Mouse (Mus musculus) liver, embryonic 16.5 days (tissue): ENCODE measurements around the gene Tyw3. TPM values are rescaled to one million over a fixed set of nuclear protein-coding genes. Genes with fewer than 3 reads are reported as not detected.

ENCODE experiments used
- ATAC-seq: fragments of 200-750 bp; cut with Nextera tagmentation; 2 replicates; pipeline ENCODE4 v1.8.0; 2017; ENCODE audit warnings: low read depth, mild to moderate bottlenecking, moderate number of reproducible peaks, moderate library complexity
- H3K27ac ChIP-seq: fragments of 300-500 bp; sonication (generic); 2 replicates; pipeline ENCODE4 v1.5.1; 2014; ENCODE audit warnings: mild to moderate bottlenecking, low read length
- H3K27me3 ChIP-seq: fragments of 300-500 bp; sonication (generic); 2 replicates; pipeline ENCODE4 v1.6.1; 2014; ENCODE audit warnings: low read depth, low read length, mixed read lengths; ENCODE audit not compliant: control insufficient read depth, insufficient read depth
- H3K36me3 ChIP-seq: fragments of 300-500 bp; sonication (generic); 2 replicates; pipeline ENCODE4 v1.6.1; 2014; ENCODE audit warnings: mild to moderate bottlenecking; ENCODE audit not compliant: control insufficient read depth, insufficient read depth
- H3K4me1 ChIP-seq: fragments of 300-500 bp; sonication (generic); 2 replicates; pipeline ENCODE4 v1.6.1; 2014; ENCODE audit warnings: low read depth, low read length, mixed read lengths; ENCODE audit not compliant: control insufficient read depth
- H3K4me2 ChIP-seq: fragments of 300-500 bp; sonication (generic); 2 replicates; pipeline ENCODE4 v1.6.1; 2014; ENCODE audit warnings: low read depth, low read length, mixed read lengths
- H3K4me3 ChIP-seq: fragments of 300-500 bp; sonication (generic); 2 replicates; pipeline ENCODE4 v1.5.1; 2014; ENCODE audit warnings: low read depth, mild to moderate bottlenecking, low read length
- H3K9ac ChIP-seq: fragments of 300-500 bp; sonication (generic); 2 replicates; pipeline ENCODE4 v1.6.1; 2014; ENCODE audit warnings: low read depth, low read length
- H3K9me3 ChIP-seq: fragments of 300-500 bp; sonication (generic); replicated peaks from 2 replicates; pipeline ENCODE4 v1.6.1; 2016; ENCODE audit warnings: low read length; ENCODE audit not compliant: control insufficient read depth
- WGBS: fragments of 180-500 bp; shearing (Covaris S2); extraction: QIAGEN DNeasy Blood & Tissue Kit; methylation state at CpG from one replicate; pipeline ENCODE4 v1.1.7; 2014; ENCODE audit not compliant: insufficient replicate concordance; 5-methylcytosine and 5-hydroxymethylcytosine counted together
- polyA plus RNA-seq: library from polyadenylated mRNA; unstranded; fragments of >200 nt; fragmentation: Nextera tagmentation; extraction: Ambion mirVana; gene quantifications from 2 replicates; pipeline ENCODE4 v1.2.1, GENCODE M21; 2015

Tyw3 gene
- polyA plus RNA-seq, 1 experiment from 2014 or later = 2.3 TPM

GRCm38 (mm10) chr3:154577895-154578294 is 19.0 kb downstream of the Tyw3 start:
- Histone ChIP-seq H3K27ac (no peak overlapping the region), H3K36me3 (0 out of 2 replicates have a peak, but pooled peaks cover 3% of the 10 kb centered on the region), H3K4me1 (no peaks in the 10 kb centered on the region), H3K9me3 (no peaks in the 10 kb centered on the region), H3K4me2 (no peak overlapping the region), H3K4me3 (no peak overlapping the region), H3K9ac (no peak overlapping the region), H3K27me3 (no peaks in the 10 kb centered on the region)
- WGBS = 67% methylated on average over 8 of the region's 8 CpGs
- no peak for ATAC-seq

- Histone ChIP-seq H3K4me3 (no peak overlapping the region), H3K27me3 (peaks cover 5% of the 10 kb centered on the region), H3K9me3 (no peaks in the 10 kb centered on the region), H3K9ac (no peak overlapping the region), H3K4me1 (no peaks in the 10 kb centered on the region), H3K36me3 (no peaks in the 10 kb centered on the region), H3K27ac (no peak overlapping the region), H3K4me2 (no peak overlapping the region)
- ATAC-seq = no peak
- WGBS = 42% methylated on average over 6 of the region's 6 CpGs
Measured at GRCm38 (mm10) chr3:154573666-154574065, 23.2 kb downstream of the Tyw3 start.

GRCm38 (mm10) chr3:154572341-154572972 is 24.4 kb downstream of the Tyw3 start:
- H3K27ac ChIP-seq = no peak overlapping the region
- peaks cover 5% of the 10 kb centered on the region for H3K27me3 ChIP-seq
- WGBS = 10% methylated on average over 12 of the region's 12 CpGs
- no peak overlapping the region for H3K9ac ChIP-seq
- H3K36me3 ChIP-seq = no peaks in the 10 kb centered on the region
- H3K4me1 ChIP-seq = no peaks in the 10 kb centered on the region
- H3K4me3 ChIP-seq = no peak overlapping the region
- H3K9me3 ChIP-seq = no peaks in the 10 kb centered on the region
- 0 out of 2 replicates have a peak, but pooled peaks have one; percentile 39 for ATAC-seq
- H3K4me2 ChIP-seq = no peak overlapping the region

- 7% methylated on average over 12 of the region's 12 CpGs for WGBS
- Histone ChIP-seq H3K36me3 (no peaks in the 10 kb centered on the region), H3K4me3 (no peak overlapping the region)
Measured at GRCm38 (mm10) chr3:154570786-154571185, 26.1 kb downstream of the Tyw3 start.

GRCm38 (mm10) chr3:154570029-154570575 is 26.8 kb downstream of the Tyw3 start:
- WGBS = 55% methylated on average over 14 of the region's 14 CpGs
- no peak for ATAC-seq
- no peak overlapping the region for H3K4me3 ChIP-seq

More at GRCm38 (mm10) chr3:154570786-154571185, 26.1 kb downstream of the Tyw3 start:
- ATAC-seq = no peak
- H3K27me3 ChIP-seq = peaks cover 5% of the 10 kb centered on the region
- no peak overlapping the region for H3K4me2 ChIP-seq
- no peaks in the 10 kb centered on the region for H3K4me1 ChIP-seq
- H3K9me3 ChIP-seq = no peaks in the 10 kb centered on the region
- H3K27ac ChIP-seq = no peak overlapping the region
- H3K9ac ChIP-seq = no peak overlapping the region

GRCm38 (mm10) chr3:154565437-154565836 is 31.5 kb downstream of the Tyw3 start:
- H3K27me3 ChIP-seq = peaks cover 5% of the 10 kb centered on the region
- H3K36me3 ChIP-seq = no peaks in the 10 kb centered on the region
- WGBS = 51% methylated on average over 3 of the region's 3 CpGs
- ATAC-seq = no peak
- H3K9ac ChIP-seq = no peak overlapping the region
- H3K27ac ChIP-seq = no peak overlapping the region
- no peak overlapping the region for H3K4me3 ChIP-seq
- H3K9me3 ChIP-seq = no peaks in the 10 kb centered on the region
- H3K4me2 ChIP-seq = no peak overlapping the region
- no peaks in the 10 kb centered on the region for H3K4me1 ChIP-seq

More at GRCm38 (mm10) chr3:154570029-154570575, 26.8 kb downstream of the Tyw3 start:
- Histone ChIP-seq H3K4me1 (no peaks in the 10 kb centered on the region), H3K4me2 (no peak overlapping the region), H3K27ac (no peak overlapping the region), H3K9ac (no peak overlapping the region), H3K27me3 (peaks cover 5% of the 10 kb centered on the region), H3K9me3 (no peaks in the 10 kb centered on the region), H3K36me3 (no peaks in the 10 kb centered on the region)

GRCm38 (mm10) chr3:154562192-154562591 is 34.7 kb downstream of the Tyw3 start:
- Histone ChIP-seq H3K4me3 (no peak overlapping the region), H3K4me1 (no peaks in the 10 kb centered on the region), H3K27me3 (no peaks in the 10 kb centered on the region), H3K9me3 (no peaks in the 10 kb centered on the region), H3K4me2 (no peak overlapping the region), H3K36me3 (no peaks in the 10 kb centered on the region), H3K9ac (no peak overlapping the region), H3K27ac (no peak overlapping the region)
- no peak for ATAC-seq
- 77% methylated on average over 3 of the region's 3 CpGs for WGBS

GRCm38 (mm10) chr3:154551035-154551411 is 45.9 kb downstream of the Tyw3 start:
- H3K4me1 ChIP-seq = no peaks in the 10 kb centered on the region
- no peaks in the 10 kb centered on the region for H3K36me3 ChIP-seq
- WGBS = 60% methylated on average over 5 of the region's 5 CpGs
- no peaks in the 10 kb centered on the region; the same call in none of the 2 replicates for H3K27me3 ChIP-seq
- no peak overlapping the region for H3K9ac ChIP-seq
- no peak overlapping the region for H3K4me3 ChIP-seq
- H3K9me3 ChIP-seq = no peaks in the 10 kb centered on the region
- ATAC-seq = no peak
- no peak overlapping the region for H3K4me2 ChIP-seq
- no peak overlapping the region for H3K27ac ChIP-seq

- H3K9me3 ChIP-seq = no peaks in the 10 kb centered on the region
- H3K27me3 ChIP-seq = no peaks in the 10 kb centered on the region; the same call in none of the 2 replicates
- no peak overlapping the region for H3K4me2 ChIP-seq
- WGBS = 57% methylated on average over 17 of the region's 17 CpGs
- no peaks in the 10 kb centered on the region for H3K4me1 ChIP-seq
- H3K4me3 ChIP-seq = no peak overlapping the region
- H3K27ac ChIP-seq = no peak overlapping the region
- no peak overlapping the region for H3K9ac ChIP-seq
- no peak for ATAC-seq
- H3K36me3 ChIP-seq = no peaks in the 10 kb centered on the region
Measured at GRCm38 (mm10) chr3:154550326-154551034, 46.4 kb downstream of the Tyw3 start.
